Mouse (Mus musculus) kidney, postnatal 14 days (tissue): ENCODE results near the gene Ncbp3.

Experiments
- DNase-seq: peaks from one replicate; pipeline ENCODE4 v3.0.0; 2022; ENCODE audit warnings: mixed read lengths

Gene Ncbp3

GRCm38 (mm10) chr11:73031536-73031935 is 16.0 kb upstream of the Ncbp3 start:
- no peak for DNase-seq

- DNase-seq = no peak
Measured at GRCm38 (mm10) chr11:73036077-73036476, 11.5 kb upstream of the Ncbp3 start.

- DNase-seq = no peak
Measured at GRCm38 (mm10) chr11:73036889-73037288, 10.7 kb upstream of the Ncbp3 start.

GRCm38 (mm10) chr11:73037691-73038090 is 9.9 kb upstream of the Ncbp3 start:
- no peak for DNase-seq

GRCm38 (mm10) chr11:73039102-73039799 is 8.3 kb upstream of the Ncbp3 start:
- peak; percentile 81 for DNase-seq

- no peak for DNase-seq
Measured at GRCm38 (mm10) chr11:73044229-73044755, 3.3 kb upstream of the Ncbp3 start.

GRCm38 (mm10) chr11:73044789-73045188 is 2.8 kb upstream of the Ncbp3 start:
- DNase-seq = no peak

GRCm38 (mm10) chr11:73048030-73048876 is 670 bp downstream of the Ncbp3 start:
- no peak for DNase-seq

- DNase-seq = peak; percentile 83
Measured at GRCm38 (mm10) chr11:73049335-73049734, 1.8 kb downstream of the Ncbp3 start.

- no peak for DNase-seq
Measured at GRCm38 (mm10) chr11:73052795-73053194, 5.2 kb downstream of the Ncbp3 start.

GRCm38 (mm10) chr11:73057701-73058100 is 10.1 kb downstream of the Ncbp3 start:
- no peak for DNase-seq

- DNase-seq = no peak
Measured at GRCm38 (mm10) chr11:73059630-73060029, 12.0 kb downstream of the Ncbp3 start.

GRCm38 (mm10) chr11:73061413-73061812 is 13.8 kb downstream of the Ncbp3 start:
- DNase-seq = no peak

GRCm38 (mm10) chr11:73071839-73072238 is 24.3 kb downstream of the Ncbp3 start:
- DNase-seq = peak; percentile 45

- no peak for DNase-seq
Measured at GRCm38 (mm10) chr11:73076295-73076694, 28.7 kb downstream of the Ncbp3 start.

- no peak for DNase-seq
Measured at GRCm38 (mm10) chr11:73076733-73077132, 29.1 kb downstream of the Ncbp3 start.

GRCm38 (mm10) chr11:73077211-73077720 is 29.7 kb downstream of the Ncbp3 start:
- DNase-seq = no peak

- DNase-seq = no peak
Measured at GRCm38 (mm10) chr11:73078615-73079014, 31.0 kb downstream of the Ncbp3 start.

GRCm38 (mm10) chr11:73080306-73080705 is 32.7 kb downstream of the Ncbp3 start:
- peak; percentile 29 for DNase-seq

GRCm38 (mm10) chr11:73084303-73084702 is 36.7 kb downstream of the Ncbp3 start:
- DNase-seq = no peak

- DNase-seq = peak; percentile 90
Measured at GRCm38 (mm10) chr11:73084804-73085231, 37.2 kb downstream of the Ncbp3 start.

- peak; percentile 51 for DNase-seq
Measured at GRCm38 (mm10) chr11:73085391-73085790, 37.8 kb downstream of the Ncbp3 start.

- DNase-seq = no peak
Measured at GRCm38 (mm10) chr11:73087700-73088480, 40.3 kb downstream of the Ncbp3 start.
